Mouse (Mus musculus) neural tube, embryonic 10.5 days (tissue): ENCODE data around the gene Tmem59.

Experiments
- DNase-seq: peaks from one replicate; pipeline ENCODE4 v3.0.0-alpha.2; 2017; ENCODE audit warnings: low spot score; ENCODE audit errors: extremely low spot score

The Tmem59 gene

GRCm38 (mm10) chr4:107179561-107179960 is 1.4 kb downstream of the Tmem59 start:
- DNase-seq = no peak

- DNase-seq = no peak
Measured at GRCm38 (mm10) chr4:107180746-107181145, 2.5 kb downstream of the Tmem59 start.

GRCm38 (mm10) chr4:107181866-107182265 is 3.7 kb downstream of the Tmem59 start:
- no peak for DNase-seq

- DNase-seq = no peak
Measured at GRCm38 (mm10) chr4:107182796-107183195, 4.6 kb downstream of the Tmem59 start.

- no peak for DNase-seq
Measured at GRCm38 (mm10) chr4:107183203-107183602, 5.0 kb downstream of the Tmem59 start.

- DNase-seq = no peak
Measured at GRCm38 (mm10) chr4:107185703-107186102, 7.5 kb downstream of the Tmem59 start.

GRCm38 (mm10) chr4:107193841-107194240 is 15.6 kb downstream of the Tmem59 start:
- DNase-seq = no peak

GRCm38 (mm10) chr4:107196454-107196853 is 18.3 kb downstream of the Tmem59 start:
- no peak for DNase-seq

- DNase-seq = no peak
Measured at GRCm38 (mm10) chr4:107198072-107198471, 19.9 kb downstream of the Tmem59 start.

GRCm38 (mm10) chr4:107201779-107202178 is 23.6 kb downstream of the Tmem59 start:
- DNase-seq = no peak

- no peak for DNase-seq
Measured at GRCm38 (mm10) chr4:107203001-107203400, 24.8 kb downstream of the Tmem59 start.

GRCm38 (mm10) chr4:107207016-107207415 is 28.8 kb downstream of the Tmem59 start:
- no peak for DNase-seq

- no peak for DNase-seq
Measured at GRCm38 (mm10) chr4:107208880-107209279, 30.7 kb downstream of the Tmem59 start, which contains the start of gene Ldlrad1. Gene Ldlrad1, plus strand, starts transcription at chr4:107209180.

GRCm38 (mm10) chr4:107210483-107211097 is 32.4 kb downstream of the Tmem59 start:
- no peak for DNase-seq

GRCm38 (mm10) chr4:107211465-107211864 is 33.3 kb downstream of the Tmem59 start:
- no peak for DNase-seq

- DNase-seq = no peak
Measured at GRCm38 (mm10) chr4:107211936-107212335, 33.7 kb downstream of the Tmem59 start.

GRCm38 (mm10) chr4:107213279-107214011 is 35.2 kb downstream of the Tmem59 start:
- no peak for DNase-seq

- no peak for DNase-seq
Measured at GRCm38 (mm10) chr4:107217574-107217973, 39.4 kb downstream of the Tmem59 start.

GRCm38 (mm10) chr4:107221524-107221923 is 43.3 kb downstream of the Tmem59 start:
- DNase-seq = no peak

- no peak for DNase-seq
Measured at GRCm38 (mm10) chr4:107223225-107224204, 45.3 kb downstream of the Tmem59 start.

- no peak for DNase-seq
Measured at GRCm38 (mm10) chr4:107226313-107226712, 48.1 kb downstream of the Tmem59 start.

- no peak for DNase-seq
Measured at GRCm38 (mm10) chr4:107232219-107232618, 54.0 kb downstream of the Tmem59 start.
